Mouse (Mus musculus) stomach, postnatal 0 days (tissue): Measurements from ENCODE around the gene Hectd4.

ENCODE experiments used
- CTCF ChIP-seq: IDR thresholded peaks from 2 replicates; pipeline ENCODE4 v1.5.1; 2016; ENCODE audit warnings: antibody characterized with exemption, low read depth, mild to moderate bottlenecking, moderate library complexity
- EP300 ChIP-seq: optimal IDR thresholded peaks from 2 replicates; pipeline ENCODE3; 2016; ENCODE audit warnings: antibody characterized with exemption

GRCm38 (mm10) chr5:121242701-121243100, 22.7 kb downstream of the Hectd4 start:
- TF ChIP-seq CTCF (no peak), EP300 (no peak)
